Mouse (Mus musculus) natural killer cell, adult 2 months (primary cell): ENCODE measurements at regions not wholly inside any gene's neighbourhood (a gene's known extent, or its start where the extent isn't known, plus 50 kb on each side); places are given as distances from the start of the nearest gene placed in this dataset.

ENCODE experiments used
- DNase-seq, 2 experiments: peaks; one replicate each; pipeline ENCODE4 v3.0.0; 2022; ENCODE audit warnings: low spot score in 2 of 2

GRCm38 (mm10) chr14:76613604-76614003, 56.9 kb upstream of the Serp2 start:
- no peak for DNase-seq

- DNase-seq, result no peak
These were observed 54.0 kb upstream of the Serp2 start for GRCm38 (mm10) chr14:76610429-76611378.
